Mouse (Mus musculus): ENCODE results near the gene Crygn. TPM values are rescaled to one million over a fixed set of nuclear protein-coding genes. Genes with fewer than 3 reads are reported as not detected.

Gene Crygn
- total RNA-seq, 2 experiments from 2014 or later = 1.7 TPM; not detected in 1

DNA sequence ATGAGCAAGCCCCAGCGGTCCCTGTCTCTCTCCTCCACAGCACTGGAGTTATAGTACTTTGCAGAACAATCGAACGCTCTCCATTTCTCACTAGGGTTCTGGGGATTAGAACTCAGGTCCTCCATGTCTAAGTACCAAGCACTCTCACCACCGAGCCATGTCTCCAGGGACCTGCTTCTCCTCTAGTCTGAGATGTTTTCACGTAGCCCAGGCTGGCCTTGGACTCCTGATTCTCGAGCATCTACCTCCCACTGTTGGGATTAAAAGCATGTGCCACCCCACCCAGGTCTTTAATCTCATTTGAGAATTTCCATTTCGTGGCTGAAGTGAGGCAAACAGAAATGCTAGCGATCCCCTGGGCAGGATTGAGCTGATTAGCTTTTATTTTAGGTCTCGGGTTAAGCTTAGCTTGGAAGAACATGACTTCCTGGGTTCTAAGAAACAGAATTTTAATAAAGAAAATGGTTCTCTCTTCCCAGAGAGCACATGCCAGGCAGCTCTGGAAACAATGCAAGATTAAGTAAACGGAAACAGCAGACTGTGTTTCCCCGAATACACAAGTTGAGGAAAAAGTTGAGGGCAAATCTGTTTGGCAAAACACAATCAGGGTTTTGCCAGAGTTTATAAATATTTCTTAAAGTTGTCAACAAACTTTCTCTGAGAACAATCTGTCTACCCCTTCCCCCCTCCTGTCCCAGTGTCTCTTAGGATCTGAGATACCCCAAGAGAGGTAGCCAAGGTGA lies 34.1 kb downstream of the Crygn start:
- no peak for DNase-seq
- intact Hi-C loops (cut with DNase I; ENCODE audit: low total_unique reads) = no loop called here

DNA sequence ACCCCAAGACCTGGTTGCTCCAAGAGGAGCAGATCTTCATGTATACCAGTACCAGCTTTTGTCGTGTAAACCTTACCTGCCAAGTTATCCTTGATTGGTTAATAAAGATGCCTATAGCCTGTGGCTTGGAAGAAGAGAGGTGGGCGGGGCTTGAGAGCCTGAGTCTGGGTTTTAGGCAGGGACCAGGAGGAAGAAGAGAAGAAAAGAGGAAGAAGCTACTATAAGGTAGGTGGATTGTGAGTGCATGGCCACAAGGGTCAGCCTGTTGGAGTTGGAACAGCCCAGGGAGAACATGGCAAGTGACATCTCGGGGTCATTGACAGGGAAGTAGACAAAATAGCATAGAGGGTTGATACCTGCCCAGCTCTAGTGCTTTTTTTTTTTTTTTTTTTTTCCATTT lies 38.0 kb downstream of the Crygn start:
- intact Hi-C loops (cut with DNase I; ENCODE audit: low total_unique reads) = no loop called here
- DNase-seq = no peak

DNA sequence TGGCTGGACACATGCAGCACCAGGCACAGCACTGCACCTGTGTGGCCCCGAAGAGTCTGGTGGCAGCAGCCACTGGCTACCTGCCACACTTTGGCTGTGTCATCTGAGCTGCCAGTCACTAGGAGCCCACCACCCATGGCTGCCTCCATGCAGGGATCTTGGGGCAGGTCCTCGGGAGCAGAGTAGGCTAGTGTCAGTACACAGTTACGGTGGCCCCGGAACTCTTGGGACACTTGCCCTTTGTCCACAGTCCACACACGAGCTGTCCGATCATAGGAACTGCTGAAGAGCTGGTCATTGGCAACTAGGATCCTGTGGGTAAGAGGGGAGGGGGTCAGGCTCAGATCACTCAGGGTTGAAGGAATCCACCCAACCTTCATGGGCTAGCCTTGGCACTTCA lies 39.7 kb downstream of the Crygn start:
- intact Hi-C loops (cut with DNase I; ENCODE audit: low total_unique reads) = no loop called here
- no peak for DNase-seq

DNA sequence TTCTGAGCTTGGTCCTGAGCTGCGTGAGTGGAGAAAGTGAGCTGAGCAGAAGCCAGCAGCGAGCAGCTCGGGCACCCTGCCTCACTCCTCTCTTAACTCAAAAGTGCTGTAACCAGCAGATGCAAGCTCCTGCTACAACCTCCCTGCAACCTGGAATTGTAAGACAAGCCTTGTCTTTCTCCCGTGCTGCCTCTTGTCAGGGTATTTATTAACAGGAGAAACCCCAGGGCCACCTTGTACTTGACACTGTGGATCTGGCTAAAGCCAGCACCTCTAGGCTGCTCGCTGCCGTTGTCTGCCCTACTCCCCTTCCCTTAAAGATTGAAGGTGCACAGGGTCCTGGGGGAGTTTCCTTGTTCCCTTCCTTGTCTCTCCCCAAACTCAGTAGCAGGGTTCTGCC lies 43.8 kb downstream of the Crygn start:
- intact Hi-C loops (cut with DNase I; ENCODE audit: low total_unique reads) = no loop called here
- DNase-seq = no peak

DNA sequence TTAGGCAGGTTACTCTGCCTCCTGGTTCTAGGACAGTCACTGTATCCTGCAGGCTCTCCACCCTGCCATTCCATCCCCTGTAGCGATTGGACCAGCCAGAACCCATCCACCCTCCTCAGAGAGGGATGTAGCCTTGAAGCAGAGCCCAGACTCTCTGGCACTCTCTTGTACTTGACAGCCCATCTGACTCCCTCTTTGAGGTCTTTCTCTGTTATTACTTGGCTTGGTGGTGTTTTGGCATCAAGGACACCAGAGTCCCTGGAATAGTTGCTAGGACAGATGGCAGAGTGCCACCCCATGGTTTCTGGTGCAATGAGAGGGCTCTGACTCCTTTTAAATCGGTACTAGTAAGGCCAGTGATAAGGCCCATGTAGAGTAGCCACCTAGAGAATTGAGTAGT lies 44.6 kb downstream of the Crygn start:
- peak; percentile 38 for DNase-seq
- intact Hi-C loops (cut with DNase I; ENCODE audit: low total_unique reads) = no loop called here

DNA sequence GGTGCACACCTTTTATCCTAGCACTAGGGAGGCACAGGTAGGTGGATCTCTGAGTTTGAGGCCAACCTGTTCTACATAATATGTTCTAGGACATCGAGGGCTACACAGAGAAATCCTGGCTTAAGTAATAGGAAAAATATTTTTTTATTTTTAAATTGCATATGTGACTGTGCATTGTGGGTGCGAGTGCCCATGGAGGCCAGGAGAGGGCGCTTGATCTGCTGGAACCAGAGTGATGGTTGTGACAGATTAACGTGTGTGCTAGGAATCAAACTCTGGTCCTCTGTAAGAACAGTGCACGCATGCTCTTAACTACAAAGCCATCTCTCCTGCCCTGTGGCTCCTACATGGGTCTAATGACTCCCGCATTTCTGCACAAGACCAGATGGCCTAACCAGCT lies 46.2 kb downstream of the Crygn start:
- intact Hi-C loops (cut with DNase I; ENCODE audit: low total_unique reads) = no loop called here
- DNase-seq = no peak

DNA sequence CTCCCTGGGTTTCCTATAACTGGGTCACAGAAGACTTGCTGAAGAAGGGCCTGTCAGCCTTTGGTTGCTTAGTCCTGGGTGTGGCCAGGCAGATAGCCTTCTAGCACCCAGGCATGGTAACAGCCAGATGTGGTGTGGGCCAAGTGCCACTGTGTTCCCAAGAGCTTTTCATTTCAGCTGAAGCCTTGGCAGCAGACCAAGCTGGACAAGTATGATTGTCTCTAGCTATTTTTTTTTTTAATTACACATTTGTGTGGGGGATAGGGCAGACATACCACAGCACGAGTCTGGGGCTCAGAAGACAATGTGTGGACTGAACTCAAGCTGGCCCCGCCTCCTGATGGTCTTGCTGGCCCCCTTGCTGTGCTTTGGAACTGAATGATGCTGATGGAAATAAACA lies 47.8 kb downstream of the Crygn start:
- intact Hi-C loops (cut with DNase I; ENCODE audit: low total_unique reads) = no loop called here
- peak; percentile 34 for DNase-seq

DNA sequence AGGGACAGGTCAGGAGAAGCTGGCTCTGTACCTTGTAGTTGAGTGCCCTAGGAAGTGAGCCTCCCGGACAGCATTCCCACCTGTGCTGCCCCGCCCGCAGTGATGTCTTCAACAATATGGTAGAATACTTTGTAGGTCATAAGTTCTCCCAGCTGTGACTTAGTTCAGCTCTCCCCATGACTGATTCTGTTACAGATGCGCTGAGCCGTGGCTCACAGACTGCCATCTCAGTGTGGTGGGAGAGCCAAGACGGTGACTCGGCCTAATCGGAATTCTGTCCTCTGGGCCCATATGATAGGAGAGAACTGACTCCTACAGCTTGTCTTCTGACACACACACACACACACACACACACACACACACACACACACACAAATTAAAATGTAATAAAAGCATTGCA lies 53.2 kb downstream of the Crygn start:
- intact Hi-C loops (cut with DNase I; ENCODE audit: low total_unique reads) = no loop called here
- DNase-seq = no peak

DNA sequence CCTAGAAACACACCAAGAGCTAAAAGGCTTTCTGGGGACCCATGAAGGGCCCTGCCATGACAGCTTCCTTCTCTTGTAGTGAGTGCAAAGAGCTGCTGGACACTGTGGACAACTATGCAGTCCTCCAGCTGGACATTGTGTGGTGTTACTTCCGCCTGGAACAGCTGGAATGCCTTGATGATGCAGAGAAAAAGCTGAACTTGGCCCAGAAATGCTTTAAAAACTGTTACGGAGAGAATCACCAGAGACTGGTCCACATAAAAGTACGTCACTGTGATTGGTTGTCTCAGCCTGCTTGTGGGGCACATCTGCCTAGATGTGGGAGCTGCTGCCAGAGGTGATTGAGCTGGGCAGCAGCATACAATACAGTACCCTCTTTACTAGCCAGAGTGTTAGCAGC lies 56.5 kb downstream of the Crygn start:
- intact Hi-C loops (cut with DNase I; ENCODE audit: low total_unique reads) = no loop called here
- no peak for DNase-seq

Other genes with a start within 250 kb of the Crygn start
- gene Gbx1, start 230.8 kb downstream of the Crygn start, total RNA-seq (2021) = not detected
- gene Asb10, start 217.0 kb downstream of the Crygn start, total RNA-seq (2021) = 10 to 100 TPM; 36.2 to 38.4 TPM
- gene 4931409K22Rik, start 201.2 kb downstream of the Crygn start, total RNA-seq (2021) = not detected
- gene Abcf2, start 180.5 kb downstream of the Crygn start, total RNA-seq (2021) = 10 to 100 TPM; 78.5 to 84.4 TPM
- gene Chpf2, start 171.3 kb downstream of the Crygn start, total RNA-seq (2021) = 10 to 100 TPM; 15.8 to 17.9 TPM
- 100 to 1,000 TPM in 1 of 2 experiments, 10 to 100 TPM in 1; 95.1 to 113 TPM for gene Smarcd3, start 133.6 kb downstream of the Crygn start, total RNA-seq (2021)
- 10 to 100 TPM; 21.7 to 23.6 TPM for gene Nub1, start 72.5 kb downstream of the Crygn start, total RNA-seq (2021)
- gene Wdr86, start 27.3 kb downstream of the Crygn start, total RNA-seq (2021) = under 1 TPM; 0.07 to 0.35 TPM
- 10 to 100 TPM; 55.8 to 56.5 TPM for gene Rheb, start 84.6 kb upstream of the Crygn start, total RNA-seq (2021)

Data from gastrocnemius, postnatal 14 days (tissue).